Mouse (Mus musculus) midbrain, embryonic 15.5 days (tissue): Measurements from ENCODE around the gene Ncapg2. TPM values are rescaled to one million over a fixed set of nuclear protein-coding genes. Genes with fewer than 3 reads are reported as not detected.

Experiments used
- ATAC-seq: fragments of 200-750 bp; cut with Nextera tagmentation; replicated peaks from 2 replicates; pipeline ENCODE4 v1.8.0; 2017; ENCODE audit warnings: moderate TSS enrichment
- H3K27ac ChIP-seq: fragments of 300-500 bp; sonication (generic); 2 replicates; pipeline ENCODE4 v1.5.1; 2015; ENCODE audit warnings: mild to moderate bottlenecking, inconsistent platforms
- H3K27me3 ChIP-seq: fragments of 300-500 bp; sonication (generic); replicated peaks from 2 replicates; pipeline ENCODE4 v1.6.1; 2015; ENCODE audit warnings: inconsistent platforms
- H3K36me3 ChIP-seq: fragments of 300-500 bp; sonication (generic); replicated peaks from 2 replicates; pipeline ENCODE4 v1.6.1; 2015; ENCODE audit warnings: inconsistent platforms
- H3K4me1 ChIP-seq: fragments of 300-500 bp; sonication (generic); 2 replicates; pipeline ENCODE4 v1.6.1; 2015; ENCODE audit warnings: inconsistent platforms
- H3K4me2 ChIP-seq: fragments of 300-500 bp; sonication (generic); 2 replicates; pipeline ENCODE4 v1.6.1; 2015; ENCODE audit warnings: inconsistent platforms, mild to moderate bottlenecking, moderate library complexity
- H3K4me3 ChIP-seq: fragments of 300-500 bp; sonication (generic); 2 replicates; pipeline ENCODE4 v1.5.1; 2015; ENCODE audit warnings: mild to moderate bottlenecking, inconsistent platforms
- H3K9ac ChIP-seq: fragments of 300-500 bp; sonication (generic); 2 replicates; pipeline ENCODE4 v1.6.1; 2015; ENCODE audit warnings: mild to moderate bottlenecking, inconsistent platforms
- H3K9me3 ChIP-seq: fragments of 300-500 bp; sonication (generic); 2 replicates; pipeline ENCODE4 v1.6.1; 2016; ENCODE audit warnings: inconsistent platforms
- WGBS: fragments of 180-500 bp; shearing (Covaris S2); methylation state at CpG from one replicate; pipeline ENCODE4 v1.1.7; 2015; ENCODE audit warnings: mixed read lengths; 5-methylcytosine and 5-hydroxymethylcytosine counted together
- polyA plus RNA-seq: library from polyadenylated mRNA; unstranded; fragments of >200 nt; fragmentation: Nextera tagmentation; extraction: Ambion mirVana; gene quantifications from 2 replicates; pipeline ENCODE4 v1.2.1, GENCODE M21; 2015

The Ncapg2 gene
- polyA plus RNA-seq, 1 experiment from 2014 or later = 8.0 TPM

GRCm38 (mm10) chr12:116404012-116404679 lies 1.1 kb upstream of the Ncapg2 start:
- 97% methylated on average over 18 of the region's 18 CpGs for WGBS
- Histone ChIP-seq H3K4me1 (peaks cover 8% of the 10 kb centered on the region), H3K36me3 (no peaks in the 10 kb centered on the region), H3K9ac (no peak overlapping the region), H3K4me3 (peak overlapping the region; percentile 71), H3K27me3 (no peaks in the 10 kb centered on the region), H3K4me2 (peak overlapping the region; percentile 97), H3K9me3 (peaks cover 7% of the 10 kb centered on the region; the same call in 1 of the 2 replicates), H3K27ac (no peak overlapping the region)
- no peak; the same call in 1 of the 2 replicates for ATAC-seq

GRCm38 (mm10) chr12:116405836-116406155 lies 594 bp downstream of the Ncapg2 start:
- whole genome bisulfite sequencing = 12% methylated on average over 8 of the region's 8 CpGs
- Histone ChIP-seq H3K36me3 (no peaks in the 10 kb centered on the region), H3K4me1 (peaks cover 8% of the 10 kb centered on the region), H3K27me3 (no peaks in the 10 kb centered on the region), H3K9me3 (peaks cover 7% of the 10 kb centered on the region; the same call in 1 of the 2 replicates), H3K9ac (peak overlapping the region; percentile 48), H3K27ac (no peak overlapping the region), H3K4me3 (peak overlapping the region; percentile 71), H3K4me2 (peak overlapping the region; percentile 97)
- no peak for ATAC-seq

DNA sequence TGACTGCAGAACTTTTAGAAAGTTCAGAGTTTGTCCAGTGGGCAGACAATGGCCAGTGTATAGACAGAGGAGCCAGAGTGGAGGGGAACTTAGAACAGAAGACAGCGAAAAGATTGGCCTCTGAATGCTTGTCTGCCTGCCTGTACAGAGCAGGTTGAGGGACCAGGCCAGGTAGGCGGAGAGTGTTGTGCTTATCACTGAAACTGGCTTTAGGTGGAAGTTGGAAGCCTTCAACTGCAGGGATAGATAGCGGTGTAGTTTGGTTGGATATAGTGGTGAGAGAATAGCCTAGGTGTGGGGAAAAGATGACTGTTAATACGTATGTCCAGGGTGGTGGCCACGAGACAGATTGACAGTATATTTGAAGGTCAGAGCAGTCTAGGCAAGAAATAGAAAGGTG lies 2.7 kb downstream of the Ncapg2 start:
- WGBS = 97% methylated on average over 5 of the region's 5 CpGs

DNA sequence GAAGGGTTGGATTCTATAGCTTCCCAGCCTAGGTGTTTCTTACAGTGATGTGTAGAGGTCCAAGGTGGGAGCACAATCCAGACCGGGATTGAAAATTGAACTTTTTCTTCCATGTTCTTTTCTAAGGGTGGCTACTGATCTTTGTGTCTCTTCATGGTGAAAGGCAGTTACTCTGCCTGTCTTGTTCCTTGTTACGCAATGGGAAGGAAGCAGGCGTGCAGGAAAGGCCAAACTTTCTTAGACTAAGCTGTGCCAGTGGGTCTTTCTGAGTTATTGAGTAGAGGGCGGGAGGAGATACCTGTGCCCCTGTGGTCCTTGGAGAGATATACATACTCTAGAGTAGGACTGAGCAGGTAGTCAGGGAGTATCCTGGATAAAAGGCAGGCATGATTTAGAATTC lies 9.7 kb downstream of the Ncapg2 start:
- H3K36me3 ChIP-seq = no peaks in the 10 kb centered on the region
- no peak overlapping the region for H3K4me2 ChIP-seq
- H3K27ac ChIP-seq = no peak overlapping the region
- no peaks in the 10 kb centered on the region for H3K4me1 ChIP-seq
- WGBS = 92% methylated on average over 4 of the region's 4 CpGs
- no peak overlapping the region for H3K9ac ChIP-seq
- no peaks in the 10 kb centered on the region for H3K27me3 ChIP-seq
- ATAC-seq = no peak
- H3K4me3 ChIP-seq = no peak overlapping the region
- no peaks in the 10 kb centered on the region for H3K9me3 ChIP-seq

More for the DNA sequence above, 2.7 kb downstream of the Ncapg2 start:
- H3K9ac ChIP-seq = no peak overlapping the region
- H3K27me3 ChIP-seq = no peaks in the 10 kb centered on the region
- H3K27ac ChIP-seq = no peak overlapping the region
- no peaks in the 10 kb centered on the region for H3K36me3 ChIP-seq
- no peak for ATAC-seq
- peaks cover 8% of the 10 kb centered on the region for H3K4me1 ChIP-seq
- no peak overlapping the region for H3K4me3 ChIP-seq
- peaks cover 2% of the 10 kb centered on the region; the same call in 1 of the 2 replicates for H3K9me3 ChIP-seq
- no peak overlapping the region for H3K4me2 ChIP-seq

DNA sequence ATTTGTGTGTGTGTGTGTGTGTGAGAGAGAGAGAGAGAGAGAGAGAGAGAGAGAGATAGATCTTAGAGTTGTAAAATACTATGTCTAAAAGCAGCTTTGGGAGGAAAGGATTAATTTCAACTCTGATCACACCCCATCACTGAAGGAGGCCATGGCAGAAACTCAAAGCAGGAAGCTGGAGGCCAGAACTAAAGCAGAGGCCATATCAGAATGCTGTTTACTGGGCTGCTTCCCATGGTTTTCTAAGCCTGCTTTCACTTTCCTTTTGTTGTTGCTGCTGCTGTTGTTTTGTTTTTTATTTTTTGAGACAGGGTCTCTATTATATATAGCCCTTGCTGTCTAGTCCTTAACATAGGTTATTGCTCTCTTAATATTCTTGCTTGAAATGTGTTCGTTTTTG lies 11.3 kb downstream of the Ncapg2 start:
- no peaks in the 10 kb centered on the region for H3K9me3 ChIP-seq
- no peak overlapping the region for H3K9ac ChIP-seq
- H3K4me2 ChIP-seq = no peak overlapping the region
- ATAC-seq = no peak
- no peak overlapping the region for H3K27ac ChIP-seq
- H3K36me3 ChIP-seq = no peaks in the 10 kb centered on the region
- H3K27me3 ChIP-seq = no peaks in the 10 kb centered on the region
- H3K4me3 ChIP-seq = no peak overlapping the region
- WGBS = 97% methylated on average over 1 of the region's 1 CpGs
- no peaks in the 10 kb centered on the region for H3K4me1 ChIP-seq

- ATAC-seq = no peak
- H3K27ac ChIP-seq = no peak overlapping the region
- H3K36me3 ChIP-seq = no peaks in the 10 kb centered on the region
- no peaks in the 10 kb centered on the region for H3K9me3 ChIP-seq
- H3K9ac ChIP-seq = no peak overlapping the region
- WGBS = 97% methylated on average over 2 of the region's 2 CpGs
- H3K27me3 ChIP-seq = no peaks in the 10 kb centered on the region
- H3K4me1 ChIP-seq = no peaks in the 10 kb centered on the region
- H3K4me2 ChIP-seq = no peak overlapping the region
- H3K4me3 ChIP-seq = no peak overlapping the region
These were observed 16.5 kb downstream of the Ncapg2 start for GRCm38 (mm10) chr12:116421656-116422055.

GRCm38 (mm10) chr12:116425392-116425791 lies 20.2 kb downstream of the Ncapg2 start:
- ATAC-seq = no peak
- Histone ChIP-seq H3K9me3 (no peaks in the 10 kb centered on the region), H3K4me1 (no peaks in the 10 kb centered on the region), H3K4me3 (no peak overlapping the region), H3K27me3 (no peaks in the 10 kb centered on the region), H3K27ac (no peak overlapping the region), H3K4me2 (no peak overlapping the region), H3K36me3 (no peaks in the 10 kb centered on the region), H3K9ac (no peak overlapping the region)
- WGBS = 92% methylated on average over 2 of the region's 2 CpGs

- no peaks in the 10 kb centered on the region for H3K27me3 ChIP-seq
- H3K27ac ChIP-seq = no peak overlapping the region
- H3K4me2 ChIP-seq = no peak overlapping the region
- H3K4me1 ChIP-seq = no peaks in the 10 kb centered on the region
- no peak overlapping the region for H3K9ac ChIP-seq
- no peak for ATAC-seq
- WGBS = 91% methylated on average over 2 of the region's 2 CpGs
- no peak overlapping the region for H3K4me3 ChIP-seq
- no peaks in the 10 kb centered on the region for H3K36me3 ChIP-seq
- no peaks in the 10 kb centered on the region for H3K9me3 ChIP-seq
These were observed 28.5 kb downstream of the Ncapg2 start for GRCm38 (mm10) chr12:116433742-116434141.

- H3K9ac ChIP-seq = no peak overlapping the region
- no peak overlapping the region for H3K4me2 ChIP-seq
- H3K4me1 ChIP-seq = no peaks in the 10 kb centered on the region
- no peaks in the 10 kb centered on the region; the same call in 1 of the 2 replicates for H3K36me3 ChIP-seq
- H3K27me3 ChIP-seq = no peaks in the 10 kb centered on the region
- no peaks in the 10 kb centered on the region for H3K9me3 ChIP-seq
- no peak overlapping the region for H3K27ac ChIP-seq
- no peak overlapping the region for H3K4me3 ChIP-seq
- WGBS = 95% methylated on average over 2 of the region's 2 CpGs
- no peak for ATAC-seq
These were observed 30.0 kb downstream of the Ncapg2 start for GRCm38 (mm10) chr12:116435232-116435631.

DNA sequence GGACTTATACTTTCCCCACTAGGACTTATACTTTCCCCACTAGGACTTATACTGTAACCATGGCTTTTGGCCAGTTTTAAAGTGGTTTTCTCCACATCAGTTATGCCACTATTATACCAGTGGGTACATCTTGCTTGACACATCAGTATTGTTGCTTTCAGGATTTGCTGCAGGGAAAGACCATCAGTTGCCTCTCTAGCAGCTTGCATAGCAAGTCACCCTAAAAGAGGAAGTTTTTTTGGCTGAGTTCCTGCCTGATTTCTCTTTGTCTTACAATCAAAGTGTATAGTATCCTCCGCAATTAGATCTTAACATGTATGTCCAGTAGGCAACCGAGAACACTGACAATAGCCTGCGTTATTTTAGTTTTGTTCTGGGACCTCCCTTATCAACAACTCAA lies 30.9 kb downstream of the Ncapg2 start:
- H3K27me3 ChIP-seq = no peaks in the 10 kb centered on the region
- no peak for ATAC-seq
- no peak overlapping the region for H3K9ac ChIP-seq
- H3K27ac ChIP-seq = no peak overlapping the region
- no peak overlapping the region for H3K4me3 ChIP-seq
- WGBS = 95% methylated on average over 3 of the region's 3 CpGs
- H3K36me3 ChIP-seq = no peaks in the 10 kb centered on the region; the same call in 1 of the 2 replicates
- no peaks in the 10 kb centered on the region for H3K4me1 ChIP-seq
- H3K9me3 ChIP-seq = no peaks in the 10 kb centered on the region
- H3K4me2 ChIP-seq = no peak overlapping the region

DNA sequence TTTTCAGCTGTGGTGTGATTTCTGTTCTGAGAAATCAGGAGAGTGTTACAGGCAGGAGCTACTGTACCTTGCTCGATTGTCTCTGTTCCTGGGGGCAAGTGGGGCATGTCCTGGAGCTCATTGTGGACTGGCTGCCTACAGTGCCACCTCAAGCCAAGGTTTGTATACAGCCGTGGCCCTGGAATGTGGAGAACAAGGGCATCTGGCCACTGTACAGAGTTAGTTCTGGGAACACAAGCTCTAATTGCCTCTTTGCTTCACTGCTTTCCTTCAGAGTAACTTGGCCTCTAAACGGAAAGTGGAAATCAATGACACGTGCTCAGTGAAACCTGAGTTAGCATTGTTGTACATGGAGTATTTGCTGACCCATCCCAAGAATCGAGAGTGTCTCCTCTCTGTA lies 33.4 kb downstream of the Ncapg2 start:
- Histone ChIP-seq H3K36me3 (no peaks in the 10 kb centered on the region; the same call in 1 of the 2 replicates), H3K9ac (no peak overlapping the region), H3K27me3 (no peaks in the 10 kb centered on the region), H3K4me3 (no peak overlapping the region), H3K4me1 (no peaks in the 10 kb centered on the region), H3K9me3 (no peaks in the 10 kb centered on the region), H3K27ac (no peak overlapping the region), H3K4me2 (no peak overlapping the region)
- WGBS = 90% methylated on average over 5 of the region's 5 CpGs
- ATAC-seq = no peak

DNA sequence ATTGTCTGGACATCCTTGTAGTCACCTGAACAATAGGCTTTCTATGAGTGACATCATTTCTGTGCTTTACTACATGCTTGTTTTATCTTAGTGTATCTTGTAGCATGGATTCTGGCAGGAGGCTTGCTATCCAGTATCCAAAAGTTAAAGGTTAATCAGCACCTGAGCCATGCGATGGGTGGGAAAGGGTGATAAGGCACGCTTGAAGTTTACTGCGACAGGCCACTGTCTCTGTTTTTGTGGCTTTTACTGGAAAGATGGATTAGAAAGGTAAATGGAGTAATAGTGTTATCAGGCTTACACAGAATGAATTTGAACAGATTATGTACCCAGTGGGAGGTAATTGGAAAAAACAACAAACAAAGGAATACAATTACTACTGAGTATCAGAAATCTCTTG lies 37.0 kb downstream of the Ncapg2 start:
- H3K9me3 ChIP-seq = no peaks in the 10 kb centered on the region
- no peak overlapping the region for H3K4me3 ChIP-seq
- no peak overlapping the region for H3K4me2 ChIP-seq
- no peak overlapping the region for H3K9ac ChIP-seq
- no peaks in the 10 kb centered on the region; the same call in 1 of the 2 replicates for H3K36me3 ChIP-seq
- no peak for ATAC-seq
- no peak overlapping the region for H3K27ac ChIP-seq
- WGBS = 92% methylated on average over 3 of the region's 3 CpGs
- no peaks in the 10 kb centered on the region for H3K27me3 ChIP-seq
- no peaks in the 10 kb centered on the region for H3K4me1 ChIP-seq

DNA sequence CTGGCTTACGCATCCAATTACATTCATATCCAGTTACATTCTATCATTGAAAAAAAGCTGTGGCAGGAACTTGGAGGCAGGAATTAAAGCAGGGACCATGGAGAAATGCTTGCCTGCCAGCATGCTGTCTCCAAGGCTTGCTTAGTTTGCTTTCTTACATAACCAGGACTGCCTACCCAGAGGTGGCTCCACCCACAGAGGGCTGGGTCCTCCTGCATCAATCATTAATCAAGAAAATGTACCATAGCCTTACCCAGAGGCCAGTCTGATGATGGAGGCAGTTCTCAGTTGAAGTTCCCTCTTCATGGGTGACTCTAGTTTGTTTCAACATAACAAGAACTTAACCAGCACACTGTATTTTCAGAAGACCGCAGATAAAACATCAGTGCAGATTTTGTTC lies 44.3 kb downstream of the Ncapg2 start:
- H3K4me2 ChIP-seq = no peak overlapping the region
- no peak overlapping the region for H3K9ac ChIP-seq
- ATAC-seq = no peak
- H3K4me1 ChIP-seq = no peaks in the 10 kb centered on the region
- WGBS = 97% methylated on average over 2 of the region's 2 CpGs
- H3K27me3 ChIP-seq = no peaks in the 10 kb centered on the region
- H3K36me3 ChIP-seq = no peaks in the 10 kb centered on the region; the same call in 1 of the 2 replicates
- no peaks in the 10 kb centered on the region for H3K9me3 ChIP-seq
- no peak overlapping the region for H3K4me3 ChIP-seq
- H3K27ac ChIP-seq = no peak overlapping the region
